Mouse (Mus musculus) brain, embryonic 14.5 days (tissue): ENCODE results near the gene Gm8909.
"Not testable (repeated sequence)": the region's sequence is repeated elsewhere in the genome, so short reads cannot be mapped to it uniquely, and the experiment has no call there.

Source experiments
- CTCF ChIP-seq: fragments of 200-500 bp; IDR thresholded peaks from 2 replicates; pipeline ENCODE4 v1.5.1; 2012; ENCODE audit warnings: inconsistent platforms, mild to moderate bottlenecking, moderate library complexity, borderline replicate concordance; ENCODE audit not compliant: insufficient read depth, insufficient read length; ENCODE audit errors: extremely low read depth
- POLR2A ChIP-seq: fragments of 200-500 bp; IDR thresholded peaks from 2 replicates; pipeline ENCODE4 v1.6.1; 2012; ENCODE audit warnings: mild to moderate bottlenecking, inconsistent platforms, borderline replicate concordance; ENCODE audit not compliant: poor library complexity, insufficient read depth, insufficient read length, severe bottlenecking; ENCODE audit errors: extremely low read depth

- not testable (repeated sequence) for TF ChIP-seq CTCF, POLR2A
These were observed 757 bp upstream of the Gm8909 start for GRCm38 (mm10) chr17:36169094-36169493.
